Mouse (Mus musculus): ENCODE measurements at regions not wholly inside any gene's neighbourhood (a gene's known extent, or its start where the extent isn't known, plus 50 kb on each side); places are given as distances from the start of the nearest gene placed in this dataset.
"Not testable (repeated sequence)": the region's sequence is repeated elsewhere in the genome, so short reads cannot be mapped to it uniquely, and the experiment has no call there.

GRCm38 (mm10) chr7:69167456-69167855 lies 418.4 kb upstream of the Arrdc4 start:
- Histone ChIP-seq H3K4me1 (no peaks in the 10 kb centered on the region), H3K36me3 (no peaks in the 10 kb centered on the region), H3K9ac (no peak overlapping the region), H3K4me2 (no peak overlapping the region), H3K27me3 (no peaks in the 10 kb centered on the region), H3K4me3 (no peak overlapping the region), H3K9me3 (no peaks in the 10 kb centered on the region), H3K27ac (no peak overlapping the region)
- ATAC-seq (ENCODE audit: insufficient number of reproducible peaks, low FRiP score, low TSS enrichment, low read depth) = no peak
- 41% methylated on average over 2 of the region's 2 CpGs for WGBS

DNA sequence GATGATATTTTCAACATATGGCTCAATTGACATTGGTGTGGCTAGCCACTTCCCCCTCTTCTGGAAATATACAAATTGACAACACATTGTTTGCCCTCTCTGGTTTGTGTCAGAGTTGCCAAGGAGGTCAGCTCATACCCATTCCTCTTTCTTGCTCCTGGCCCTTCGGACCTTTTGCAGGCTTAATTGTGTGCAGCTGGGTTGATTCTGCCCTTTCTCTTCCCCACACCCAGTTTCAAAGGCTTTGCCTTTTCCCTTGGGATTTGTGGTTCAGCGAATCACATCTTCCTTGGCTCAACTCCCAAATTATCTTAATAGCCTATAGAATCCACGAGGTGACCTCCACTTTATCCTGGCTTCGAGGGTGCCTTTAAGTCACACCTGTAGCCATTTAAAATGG lies 412.9 kb upstream of the Arrdc4 start:
- no peak for ATAC-seq (ENCODE audit: insufficient number of reproducible peaks, low FRiP score, low TSS enrichment, low read depth)
- no peaks in the 10 kb centered on the region for H3K36me3 ChIP-seq
- H3K4me1 ChIP-seq = no peaks in the 10 kb centered on the region
- no peaks in the 10 kb centered on the region for H3K9me3 ChIP-seq
- 31% methylated on average over 4 of the region's 4 CpGs for WGBS
- H3K4me2 ChIP-seq = no peak overlapping the region
- no peak overlapping the region for H3K9ac ChIP-seq
- no peak overlapping the region for H3K4me3 ChIP-seq
- H3K27me3 ChIP-seq = no peaks in the 10 kb centered on the region
- H3K27ac ChIP-seq = no peak overlapping the region

DNA sequence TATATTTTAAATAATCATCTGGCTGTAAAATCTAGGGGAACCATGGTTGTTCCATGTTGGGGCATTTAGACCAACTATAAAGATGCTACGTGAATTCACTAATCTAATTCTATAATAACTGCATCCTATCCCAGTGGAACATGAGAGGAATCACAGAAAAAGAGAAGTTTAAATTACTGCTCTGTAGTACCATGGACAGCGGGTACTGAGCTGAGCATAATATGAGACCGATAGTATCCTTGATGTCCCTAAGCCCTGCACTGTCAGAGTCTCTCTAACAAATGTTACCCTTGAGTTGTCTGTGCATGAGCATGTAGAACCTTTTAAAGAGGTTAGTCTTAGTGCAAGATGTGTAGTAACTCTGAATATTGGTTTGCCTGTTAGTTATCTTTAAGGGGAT lies 393.3 kb upstream of the Arrdc4 start:
- no peaks in the 10 kb centered on the region for H3K9me3 ChIP-seq
- ATAC-seq (ENCODE audit: insufficient number of reproducible peaks, low FRiP score, low TSS enrichment, low read depth) = no peak
- H3K27me3 ChIP-seq = no peaks in the 10 kb centered on the region
- H3K4me1 ChIP-seq = no peaks in the 10 kb centered on the region
- WGBS = 73% methylated on average over 3 of the region's 3 CpGs
- no peak overlapping the region for H3K9ac ChIP-seq
- H3K4me2 ChIP-seq = no peak overlapping the region
- no peak overlapping the region for H3K4me3 ChIP-seq
- no peak overlapping the region for H3K27ac ChIP-seq
- no peaks in the 10 kb centered on the region for H3K36me3 ChIP-seq

DNA sequence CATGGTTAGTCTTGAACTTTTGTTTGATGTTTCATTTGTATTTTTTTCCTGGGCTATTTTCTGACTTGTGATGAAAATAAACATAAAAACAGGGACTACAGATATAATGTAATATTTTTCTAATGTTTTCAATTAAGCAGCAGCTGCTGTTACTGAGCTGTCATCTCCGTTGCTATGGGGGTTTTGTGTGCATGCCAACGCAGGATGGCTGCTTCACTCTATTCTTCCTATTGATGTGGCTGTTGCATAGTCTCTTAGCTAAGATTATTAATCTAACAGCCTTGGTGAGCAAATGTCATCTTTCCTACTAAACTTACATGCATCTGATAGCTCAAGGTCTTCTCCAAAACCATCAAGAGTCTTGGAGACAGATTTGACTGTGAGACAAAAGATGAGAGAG lies 384.4 kb upstream of the Arrdc4 start:
- WGBS = 78% methylated on average over 2 of the region's 2 CpGs
- Histone ChIP-seq H3K9ac (no peak overlapping the region), H3K4me1 (no peaks in the 10 kb centered on the region), H3K4me3 (no peak overlapping the region), H3K4me2 (no peak overlapping the region), H3K27me3 (no peaks in the 10 kb centered on the region), H3K9me3 (no peaks in the 10 kb centered on the region), H3K27ac (no peak overlapping the region), H3K36me3 (no peaks in the 10 kb centered on the region)
- no peak for ATAC-seq (ENCODE audit: insufficient number of reproducible peaks, low FRiP score, low TSS enrichment, low read depth)

GRCm38 (mm10) chr7:69101770-69102169 lies 352.7 kb upstream of the Arrdc4 start:
- H3K27ac ChIP-seq; H3K27me3 ChIP-seq; H3K4me1 ChIP-seq; ATAC-seq (ENCODE audit: insufficient number of reproducible peaks, low FRiP score, low TSS enrichment, low read depth); H3K9ac ChIP-seq; H3K9me3 ChIP-seq; H3K4me3 ChIP-seq; H3K4me2 ChIP-seq; H3K36me3 ChIP-seq: not testable (repeated sequence)
- 87% methylated on average over 2 of the region's 4 CpGs for WGBS

- Histone ChIP-seq H3K27ac (no peak overlapping the region), H3K4me3 (no peak overlapping the region), H3K9ac (no peak overlapping the region), H3K9me3 (no peaks in the 10 kb centered on the region), H3K4me2 (no peak overlapping the region), H3K36me3 (no peaks in the 10 kb centered on the region), H3K27me3 (no peaks in the 10 kb centered on the region), H3K4me1 (no peaks in the 10 kb centered on the region)
- 30% methylated on average over 9 of the region's 9 CpGs for WGBS
- no peak for ATAC-seq (ENCODE audit: insufficient number of reproducible peaks, low FRiP score, low TSS enrichment, low read depth)
Observed at GRCm38 (mm10) chr7:69097587-69098095, 348.6 kb upstream of the Arrdc4 start.

DNA sequence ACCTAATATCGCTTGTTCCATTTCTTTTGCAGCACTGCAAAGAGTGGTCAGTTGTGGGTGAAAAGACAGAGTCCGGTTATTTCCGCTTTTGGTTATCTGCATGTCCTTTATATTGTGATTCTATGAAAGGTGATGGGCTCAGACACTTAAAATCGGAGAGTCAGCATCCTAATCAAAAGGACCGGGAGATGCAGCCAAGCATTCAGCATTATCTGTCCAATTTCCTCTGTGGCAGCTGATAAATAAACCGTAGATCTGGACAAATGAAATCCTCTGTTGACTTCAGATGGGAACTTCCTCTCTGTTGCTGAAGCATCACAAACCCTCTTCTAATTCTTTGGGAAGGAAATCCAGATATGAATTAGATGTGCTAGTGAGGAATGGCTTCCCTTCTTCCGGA lies 325.7 kb upstream of the Arrdc4 start:
- Histone ChIP-seq H3K4me3 (no peak overlapping the region), H3K4me1 (no peaks in the 10 kb centered on the region), H3K27me3 (no peaks in the 10 kb centered on the region), H3K4me2 (no peak overlapping the region), H3K9ac (no peak overlapping the region), H3K27ac (no peak overlapping the region), H3K9me3 (no peaks in the 10 kb centered on the region), H3K36me3 (no peaks in the 10 kb centered on the region)
- no peak for ATAC-seq (ENCODE audit: insufficient number of reproducible peaks, low FRiP score, low TSS enrichment, low read depth)
- 88% methylated on average over 7 of the region's 7 CpGs for WGBS

- Histone ChIP-seq H3K9ac (no peak overlapping the region), H3K9me3 (no peaks in the 10 kb centered on the region), H3K4me2 (no peak overlapping the region), H3K36me3 (no peaks in the 10 kb centered on the region), H3K27me3 (no peaks in the 10 kb centered on the region), H3K4me3 (no peak overlapping the region), H3K4me1 (no peaks in the 10 kb centered on the region), H3K27ac (no peak overlapping the region)
- WGBS = 71% methylated on average over 5 of the region's 5 CpGs
- no peak for ATAC-seq (ENCODE audit: insufficient number of reproducible peaks, low FRiP score, low TSS enrichment, low read depth)
Observed at GRCm38 (mm10) chr7:69062994-69063393, 314.0 kb upstream of the Arrdc4 start.

DNA sequence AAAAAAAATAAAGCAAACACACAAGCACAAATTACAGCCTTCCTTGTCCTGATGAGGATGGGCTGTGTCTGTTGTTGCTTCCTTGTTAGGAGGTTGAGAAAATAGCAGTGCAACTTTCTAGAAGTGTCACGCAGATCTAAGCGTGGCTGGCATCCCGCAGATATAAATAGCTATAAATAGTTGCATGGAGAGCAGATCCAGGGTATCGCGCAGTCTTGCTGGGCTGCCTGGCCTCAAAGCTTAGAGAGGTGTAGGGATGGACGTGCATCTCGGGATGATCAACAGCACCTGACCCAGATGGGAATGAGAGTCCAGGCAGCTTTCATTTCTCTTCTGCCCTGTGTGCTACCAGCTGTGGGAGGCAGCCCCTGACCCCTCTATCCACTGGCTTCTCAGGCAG lies 313.5 kb upstream of the Arrdc4 start:
- no peaks in the 10 kb centered on the region for H3K9me3 ChIP-seq
- H3K27me3 ChIP-seq = no peaks in the 10 kb centered on the region
- H3K27ac ChIP-seq = no peak overlapping the region
- WGBS = 76% methylated on average over 7 of the region's 7 CpGs
- H3K4me1 ChIP-seq = no peaks in the 10 kb centered on the region
- no peak overlapping the region for H3K4me3 ChIP-seq
- H3K4me2 ChIP-seq = no peak overlapping the region
- no peak for ATAC-seq (ENCODE audit: insufficient number of reproducible peaks, low FRiP score, low TSS enrichment, low read depth)
- H3K36me3 ChIP-seq = no peaks in the 10 kb centered on the region
- no peak overlapping the region for H3K9ac ChIP-seq

- WGBS = 32% methylated on average over 8 of the region's 8 CpGs
- Histone ChIP-seq H3K4me2 (no peak overlapping the region), H3K27me3 (no peaks in the 10 kb centered on the region), H3K4me1 (no peaks in the 10 kb centered on the region), H3K9ac (no peak overlapping the region), H3K27ac (no peak overlapping the region), H3K4me3 (no peak overlapping the region), H3K36me3 (no peaks in the 10 kb centered on the region), H3K9me3 (no peaks in the 10 kb centered on the region)
- ATAC-seq (ENCODE audit: insufficient number of reproducible peaks, low FRiP score, low TSS enrichment, low read depth) = no peak
Observed at GRCm38 (mm10) chr7:69062094-69062493, 313.1 kb upstream of the Arrdc4 start.

DNA sequence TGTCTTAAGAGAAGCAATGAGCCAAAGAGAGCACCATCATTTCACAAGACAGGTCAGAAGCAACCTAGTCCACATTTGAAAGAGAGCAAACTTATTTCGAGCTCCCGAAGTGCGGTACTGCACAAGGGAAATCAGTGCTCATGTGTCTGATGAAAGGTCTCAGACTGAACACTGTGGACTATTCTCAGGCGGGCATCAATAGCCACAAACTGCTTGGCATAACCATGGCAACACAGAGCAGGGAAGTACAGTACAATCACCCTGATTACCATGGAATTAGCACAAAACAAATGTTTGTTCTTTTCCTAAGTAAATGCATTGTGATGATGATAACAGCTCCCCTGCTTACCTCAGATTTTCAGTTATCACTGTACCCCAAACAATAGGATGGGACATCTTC lies 312.2 kb upstream of the Arrdc4 start:
- no peaks in the 10 kb centered on the region for H3K36me3 ChIP-seq
- H3K4me3 ChIP-seq = no peak overlapping the region
- no peaks in the 10 kb centered on the region for H3K27me3 ChIP-seq
- WGBS = 93% methylated on average over 4 of the region's 4 CpGs
- H3K9me3 ChIP-seq = no peaks in the 10 kb centered on the region
- ATAC-seq (ENCODE audit: insufficient number of reproducible peaks, low FRiP score, low TSS enrichment, low read depth) = no peak
- no peak overlapping the region for H3K9ac ChIP-seq
- H3K4me1 ChIP-seq = no peaks in the 10 kb centered on the region
- H3K27ac ChIP-seq = no peak overlapping the region
- no peak overlapping the region for H3K4me2 ChIP-seq

DNA sequence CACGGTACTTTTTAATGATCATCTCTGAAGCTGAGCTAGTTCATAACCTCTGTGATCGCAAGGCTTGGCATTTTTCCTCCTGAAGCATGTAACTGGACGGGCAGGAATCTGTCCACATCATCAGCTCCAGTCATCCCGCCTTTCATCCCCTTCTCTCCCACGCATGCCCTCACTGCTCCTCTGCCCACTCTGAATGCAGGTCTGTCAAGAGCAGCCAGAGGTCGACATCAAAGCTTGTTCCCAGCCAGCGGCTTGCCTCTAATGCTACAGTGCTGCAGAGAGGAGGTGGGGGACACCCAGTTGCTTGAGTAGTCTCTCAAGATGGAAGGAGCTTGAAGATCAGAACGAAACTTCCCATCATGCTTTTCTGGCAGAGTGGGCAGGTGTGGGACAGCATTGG lies 267.5 kb upstream of the Arrdc4 start:
- H3K9ac ChIP-seq = no peak overlapping the region
- no peak overlapping the region for H3K27ac ChIP-seq
- no peaks in the 10 kb centered on the region for H3K4me1 ChIP-seq
- 41% methylated on average over 8 of the region's 8 CpGs for WGBS
- H3K27me3 ChIP-seq = no peaks in the 10 kb centered on the region
- ATAC-seq (ENCODE audit: insufficient number of reproducible peaks, low FRiP score, low TSS enrichment, low read depth) = no peak
- no peak overlapping the region for H3K4me2 ChIP-seq
- H3K9me3 ChIP-seq = no peaks in the 10 kb centered on the region
- no peaks in the 10 kb centered on the region for H3K36me3 ChIP-seq
- no peak overlapping the region for H3K4me3 ChIP-seq

DNA sequence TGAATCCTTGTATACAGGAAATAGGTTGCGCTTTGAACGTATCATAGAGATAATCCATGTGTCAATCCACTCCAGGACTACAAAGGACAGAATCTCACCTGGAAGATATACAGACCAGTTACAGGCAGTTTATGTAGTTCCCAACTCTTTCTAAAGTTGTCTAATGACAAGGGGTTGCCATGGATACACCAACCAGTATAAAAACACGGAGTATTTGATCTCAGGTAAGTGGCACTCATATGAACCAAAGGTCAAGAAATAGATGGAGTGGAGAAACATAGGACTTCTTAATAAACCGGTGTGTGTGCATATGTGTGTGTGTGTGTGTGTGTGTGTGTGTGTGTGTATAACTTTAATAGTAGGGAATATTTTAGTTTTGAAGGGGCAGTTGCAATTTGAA lies 266.0 kb upstream of the Arrdc4 start:
- Histone ChIP-seq H3K4me3 (no peak overlapping the region), H3K27ac (no peak overlapping the region), H3K36me3 (no peaks in the 10 kb centered on the region), H3K4me2 (no peak overlapping the region), H3K9ac (no peak overlapping the region), H3K9me3 (no peaks in the 10 kb centered on the region), H3K4me1 (no peaks in the 10 kb centered on the region), H3K27me3 (no peaks in the 10 kb centered on the region)
- 83% methylated on average over 4 of the region's 4 CpGs for WGBS
- ATAC-seq (ENCODE audit: insufficient number of reproducible peaks, low FRiP score, low TSS enrichment, low read depth) = no peak

Data from limb, embryonic 15.5 days (tissue).